Mouse (Mus musculus): ENCODE results near the gene Gpr137b. TPM values are rescaled to one million over a fixed set of nuclear protein-coding genes. Genes with fewer than 3 reads are reported as not detected.
A peak's percentile ranks its signal among the peaks of the same experiment; 100 is the strongest.
"Not testable (repeated sequence)": the region's sequence is repeated elsewhere in the genome, so short reads cannot be mapped to it uniquely, and the experiment has no call there.

Gene Gpr137b
- total RNA-seq, 2 experiments from 2014 or later = 9.1 to 11.6 TPM

- not testable (repeated sequence) for DNase-seq
- intact Hi-C loops (cut with DNase I) = loop anchor here (5.0 kb wide), 1 partner anchor 739 kb away; no protein-coding TSS in a partner anchor
Measured at GRCm38 (mm10) chr13:13371436-13371835, 22.4 kb downstream of the Gpr137b start.

- intact Hi-C loops (cut with DNase I); DNase-seq: not testable (repeated sequence)
Measured at GRCm38 (mm10) chr13:13366371-13366770, 27.4 kb downstream of the Gpr137b start.

GRCm38 (mm10) chr13:13363536-13363935 lies 30.3 kb downstream of the Gpr137b start:
- intact Hi-C loops (cut with DNase I); DNase-seq: not testable (repeated sequence)

GRCm38 (mm10) chr13:13362261-13362660 lies 31.6 kb downstream of the Gpr137b start:
- DNase-seq; intact Hi-C loops (cut with DNase I): not testable (repeated sequence)

GRCm38 (mm10) chr13:13360045-13360444 lies 33.8 kb downstream of the Gpr137b start:
- intact Hi-C loops (cut with DNase I); DNase-seq: not testable (repeated sequence)

- DNase-seq = not testable (repeated sequence)
- intact Hi-C loops (cut with DNase I) = loop anchor here (2.0 kb wide), 1 partner anchor 746 kb away; no protein-coding TSS in a partner anchor
Measured at GRCm38 (mm10) chr13:13358602-13359001, 35.2 kb downstream of the Gpr137b start.

- peak in 1 of 2 experiments; percentile 11 for DNase-seq
- intact Hi-C loops (cut with DNase I) = loop anchor here (2.0 kb wide), 1 partner anchor 745 kb away; no protein-coding TSS in a partner anchor
Measured at GRCm38 (mm10) chr13:13358097-13358496, 35.7 kb downstream of the Gpr137b start.

GRCm38 (mm10) chr13:13352113-13352512 lies 41.7 kb downstream of the Gpr137b start:
- DNase-seq; intact Hi-C loops (cut with DNase I): not testable (repeated sequence)

- intact Hi-C loops (cut with DNase I); DNase-seq: not testable (repeated sequence)
Measured at GRCm38 (mm10) chr13:13350681-13351080, 43.1 kb downstream of the Gpr137b start.

- intact Hi-C loops (cut with DNase I) = loop anchor here (2.0 kb wide), 1 partner anchor 66 kb away; no protein-coding TSS in a partner anchor
- DNase-seq = peak; percentile 48 to 76
Measured at GRCm38 (mm10) chr13:13349288-13349687, 44.5 kb downstream of the Gpr137b start.

- intact Hi-C loops (cut with DNase I) = loop anchor here (2.0 kb wide), 1 partner anchor 67 kb away; no protein-coding TSS in a partner anchor
- not testable (repeated sequence) for DNase-seq
Measured at GRCm38 (mm10) chr13:13347634-13348412, 46.0 kb downstream of the Gpr137b start.

- DNase-seq; intact Hi-C loops (cut with DNase I): not testable (repeated sequence)
Measured at GRCm38 (mm10) chr13:13337361-13337760, 56.5 kb downstream of the Gpr137b start.

- intact Hi-C loops (cut with DNase I) = no loop called here
Measured at GRCm38 (mm10) chr13:13328876-13329275, 64.9 kb downstream of the Gpr137b start.

More at GRCm38 (mm10) chr13:13328876-13329275, 64.9 kb downstream of the Gpr137b start:
- peak; percentile 36 to 68 for DNase-seq

Other genes starting within 250 kb of the Gpr137b start
- gene Prl2c5, start 211.3 kb downstream of the Gpr137b start, total RNA-seq (2021) = not detected
- 100 to 1,000 TPM; 202 to 215 TPM for gene Nid1, start 43.5 kb upstream of the Gpr137b start, total RNA-seq (2021)
- gene Lyst, start 196.4 kb upstream of the Gpr137b start, total RNA-seq (2021) = 10 to 100 TPM; 12.0 to 15.1 TPM